Mouse (Mus musculus): ENCODE data around the gene Pde2a. TPM values are rescaled to one million over a fixed set of nuclear protein-coding genes. Genes with fewer than 3 reads are reported as not detected.
"Not testable (repeated sequence)": the region's sequence is repeated elsewhere in the genome, so short reads cannot be mapped to it uniquely, and the experiment has no call there.

Gene Pde2a
- polyA plus RNA-seq, 1 experiment from 2014 or later: 33.5 TPM

DNA sequence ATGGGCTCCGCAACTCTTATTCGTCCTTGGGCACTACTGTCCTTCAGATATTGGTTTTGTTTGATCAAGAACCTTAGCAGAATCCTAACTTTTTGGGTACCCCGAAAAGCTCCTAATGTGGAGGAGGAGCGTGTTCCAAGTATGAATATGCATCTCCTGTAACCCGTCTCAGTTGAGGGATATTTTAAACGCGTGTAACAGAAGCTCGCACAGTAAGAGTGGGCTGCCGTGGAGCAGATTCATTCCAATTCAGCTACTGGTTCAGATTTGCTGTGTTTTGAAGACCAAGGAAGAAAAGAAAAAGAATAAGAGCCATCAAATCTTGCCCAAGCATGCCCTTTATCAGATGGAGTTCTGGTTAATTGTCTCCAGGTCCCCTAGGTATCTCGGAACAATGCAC lies 120.2 kb downstream of the Pde2a start:
- no peak overlapping the region for H3K9ac ChIP-seq (ENCODE audit: low read depth, low read length)
- 73% methylated on average over 10 of the region's 10 CpGs for WGBS
- no peaks in the 10 kb centered on the region for H3K9me3 ChIP-seq (ENCODE audit: control insufficient read depth, low read length)
- no peak overlapping the region for H3K4me2 ChIP-seq (ENCODE audit: low read length)
- no peaks in the 10 kb centered on the region for H3K36me3 ChIP-seq (ENCODE audit: control insufficient read depth, insufficient read depth, low read length)
- ATAC-seq: no peak
- H3K4me3 ChIP-seq (ENCODE audit: low read length): no peak overlapping the region
- H3K4me1 ChIP-seq (ENCODE audit: control insufficient read depth, insufficient read depth, low read depth, low read length): no peaks in the 10 kb centered on the region
- H3K27me3 ChIP-seq (replicated peaks; ENCODE audit: control insufficient read depth, insufficient read depth, low read length): no peaks in the 10 kb centered on the region
- no peak overlapping the region for H3K27ac ChIP-seq (ENCODE audit: low read depth, low read length)

DNA sequence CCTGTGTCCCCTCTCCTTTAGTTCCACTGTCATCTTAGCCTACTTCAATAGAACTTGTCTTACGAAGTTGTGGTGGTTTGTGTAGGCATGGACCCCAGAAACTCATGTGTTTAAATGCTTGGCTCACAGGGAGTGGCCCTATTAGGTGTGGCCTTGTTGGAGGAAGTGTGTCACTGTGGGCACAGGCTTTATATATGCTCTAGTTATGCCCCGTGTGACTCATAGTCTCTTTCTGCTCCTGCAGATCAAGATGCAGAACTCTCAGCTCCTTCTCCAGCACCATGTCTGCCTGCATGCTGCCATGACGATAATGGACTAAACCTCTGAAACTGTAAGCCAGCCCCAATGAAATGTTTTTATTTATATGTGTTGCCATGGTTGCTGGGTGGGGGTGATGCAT lies 126.2 kb downstream of the Pde2a start:
- Histone ChIP-seq H3K4me3 (ENCODE audit: low read length) (no peak overlapping the region), H3K27me3 (replicated peaks; ENCODE audit: control insufficient read depth, insufficient read depth, low read length) (no peaks in the 10 kb centered on the region), H3K4me2 (ENCODE audit: low read length) (no peak overlapping the region), H3K9me3 (ENCODE audit: control insufficient read depth, low read length) (no peaks in the 10 kb centered on the region), H3K4me1 (ENCODE audit: control insufficient read depth, insufficient read depth, low read depth, low read length) (no peaks in the 10 kb centered on the region), H3K36me3 (ENCODE audit: control insufficient read depth, insufficient read depth, low read length) (no peaks in the 10 kb centered on the region), H3K27ac (ENCODE audit: low read depth, low read length) (no peak overlapping the region), H3K9ac (ENCODE audit: low read depth, low read length) (no peak overlapping the region)
- 85% methylated on average over 3 of the region's 3 CpGs for WGBS
- no peak for ATAC-seq

- Histone ChIP-seq H3K4me1 (ENCODE audit: control insufficient read depth, insufficient read depth, low read depth, low read length) (no peaks in the 10 kb centered on the region), H3K4me2 (ENCODE audit: low read length) (no peak overlapping the region), H3K4me3 (ENCODE audit: low read length) (no peak overlapping the region), H3K9me3 (ENCODE audit: control insufficient read depth, low read length) (no peaks in the 10 kb centered on the region), H3K9ac (ENCODE audit: low read depth, low read length) (no peak overlapping the region), H3K36me3 (ENCODE audit: control insufficient read depth, insufficient read depth, low read length) (no peaks in the 10 kb centered on the region), H3K27ac (ENCODE audit: low read depth, low read length) (no peak overlapping the region), H3K27me3 (replicated peaks; ENCODE audit: control insufficient read depth, insufficient read depth, low read length) (no peaks in the 10 kb centered on the region)
- WGBS: 78% methylated on average over 3 of the region's 3 CpGs
- no peak for ATAC-seq
These were observed 127.8 kb downstream of the Pde2a start for GRCm38 (mm10) chr7:101549266-101549665.

- Histone ChIP-seq H3K4me1 (ENCODE audit: control insufficient read depth, insufficient read depth, low read depth, low read length) (no peaks in the 10 kb centered on the region), H3K4me3 (ENCODE audit: low read length) (no peak overlapping the region), H3K27me3 (replicated peaks; ENCODE audit: control insufficient read depth, insufficient read depth, low read length) (no peaks in the 10 kb centered on the region), H3K9me3 (ENCODE audit: control insufficient read depth, low read length) (no peaks in the 10 kb centered on the region), H3K4me2 (ENCODE audit: low read length) (no peak overlapping the region), H3K9ac (ENCODE audit: low read depth, low read length) (no peak overlapping the region), H3K27ac (ENCODE audit: low read depth, low read length) (no peak overlapping the region), H3K36me3 (ENCODE audit: control insufficient read depth, insufficient read depth, low read length) (no peaks in the 10 kb centered on the region)
- no peak for ATAC-seq
- 71% methylated on average over 7 of the region's 7 CpGs for WGBS
These were observed 129.4 kb downstream of the Pde2a start for GRCm38 (mm10) chr7:101550686-101551485.

DNA sequence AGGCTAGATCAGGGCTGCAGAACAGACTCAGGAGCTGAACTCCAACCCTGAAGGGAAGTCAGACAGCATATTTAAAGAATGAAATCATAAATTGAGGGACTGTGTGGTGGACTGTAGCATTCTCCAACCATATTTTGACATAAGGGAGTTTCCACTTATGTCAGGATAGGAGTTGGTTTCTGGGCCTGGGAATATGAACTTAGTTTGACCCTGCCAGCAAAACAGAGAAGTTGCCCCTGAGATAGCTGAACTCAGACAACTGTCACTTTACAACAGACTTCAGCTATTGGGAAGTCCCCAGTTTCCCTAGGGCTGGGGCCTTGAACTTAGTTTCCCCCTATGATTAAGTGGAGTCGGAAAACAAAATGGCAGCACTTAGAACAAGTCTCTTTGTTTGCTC lies 130.0 kb downstream of the Pde2a start:
- Histone ChIP-seq H3K4me3 (ENCODE audit: low read length) (no peak overlapping the region), H3K27ac (ENCODE audit: low read depth, low read length) (no peak overlapping the region), H3K27me3 (replicated peaks; ENCODE audit: control insufficient read depth, insufficient read depth, low read length) (no peaks in the 10 kb centered on the region), H3K4me1 (ENCODE audit: control insufficient read depth, insufficient read depth, low read depth, low read length) (no peaks in the 10 kb centered on the region), H3K36me3 (ENCODE audit: control insufficient read depth, insufficient read depth, low read length) (no peaks in the 10 kb centered on the region), H3K9ac (ENCODE audit: low read depth, low read length) (no peak overlapping the region), H3K4me2 (ENCODE audit: low read length) (no peak overlapping the region), H3K9me3 (ENCODE audit: control insufficient read depth, low read length) (no peaks in the 10 kb centered on the region)
- ATAC-seq: no peak
- WGBS: 100% methylated on average over 1 of the region's 1 CpGs

DNA sequence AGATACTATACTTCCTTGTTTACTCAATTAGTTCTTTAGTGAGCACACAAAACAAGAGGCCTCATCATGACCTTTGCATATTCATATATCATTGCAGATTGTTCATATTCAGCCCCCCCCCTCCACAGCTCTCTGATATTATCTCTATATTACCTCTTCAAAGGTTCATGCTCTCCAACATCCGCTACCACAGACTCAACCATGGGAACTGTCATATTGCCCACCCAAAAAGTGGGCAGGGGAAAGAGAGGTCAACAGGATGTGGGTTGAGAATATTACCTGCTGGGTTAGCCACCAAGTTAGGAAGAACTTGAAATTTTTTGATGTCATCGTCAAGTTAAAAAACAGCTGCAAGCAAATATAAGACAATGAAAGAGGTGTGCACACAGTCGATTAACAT lies 134.0 kb downstream of the Pde2a start:
- not testable (repeated sequence) for ATAC-seq; H3K4me3 ChIP-seq (ENCODE audit: low read length); H3K4me2 ChIP-seq (ENCODE audit: low read length); H3K36me3 ChIP-seq (ENCODE audit: control insufficient read depth, insufficient read depth, low read length); H3K27me3 ChIP-seq (replicated peaks; ENCODE audit: control insufficient read depth, insufficient read depth, low read length); H3K9ac ChIP-seq (ENCODE audit: low read depth, low read length); H3K4me1 ChIP-seq (ENCODE audit: control insufficient read depth, insufficient read depth, low read depth, low read length); H3K27ac ChIP-seq (ENCODE audit: low read depth, low read length); H3K9me3 ChIP-seq (ENCODE audit: control insufficient read depth, low read length)
- WGBS: 92% methylated on average over 3 of the region's 3 CpGs

- 78% methylated on average over 1 of the region's 1 CpGs for WGBS
- Histone ChIP-seq H3K27ac (ENCODE audit: low read depth, low read length) (no peak overlapping the region), H3K4me3 (ENCODE audit: low read length) (no peak overlapping the region), H3K9me3 (ENCODE audit: control insufficient read depth, low read length) (no peaks in the 10 kb centered on the region), H3K27me3 (replicated peaks; ENCODE audit: control insufficient read depth, insufficient read depth, low read length) (no peaks in the 10 kb centered on the region), H3K36me3 (ENCODE audit: control insufficient read depth, insufficient read depth, low read length) (no peaks in the 10 kb centered on the region), H3K9ac (ENCODE audit: low read depth, low read length) (no peak overlapping the region), H3K4me2 (ENCODE audit: low read length) (no peak overlapping the region), H3K4me1 (ENCODE audit: control insufficient read depth, insufficient read depth, low read depth, low read length) (no peaks in the 10 kb centered on the region)
- no peak for ATAC-seq
These were observed 135.9 kb downstream of the Pde2a start for GRCm38 (mm10) chr7:101557391-101557790.

GRCm38 (mm10) chr7:101559393-101559792 lies 137.9 kb downstream of the Pde2a start:
- not testable (repeated sequence) for ATAC-seq; H3K36me3 ChIP-seq (ENCODE audit: control insufficient read depth, insufficient read depth, low read length); H3K9ac ChIP-seq (ENCODE audit: low read depth, low read length); H3K4me3 ChIP-seq (ENCODE audit: low read length); H3K27ac ChIP-seq (ENCODE audit: low read depth, low read length); H3K9me3 ChIP-seq (ENCODE audit: control insufficient read depth, low read length); H3K27me3 ChIP-seq (replicated peaks; ENCODE audit: control insufficient read depth, insufficient read depth, low read length); H3K4me1 ChIP-seq (ENCODE audit: control insufficient read depth, insufficient read depth, low read depth, low read length); H3K4me2 ChIP-seq (ENCODE audit: low read length)
- WGBS: 80% methylated on average over 5 of the region's 5 CpGs

Measured in hindbrain, embryonic 16.5 days (tissue).